Mouse (Mus musculus): ENCODE data around the gene A930018P22Rik. TPM values are rescaled to one million over a fixed set of nuclear protein-coding genes. Genes with fewer than 3 reads are reported as not detected.

The A930018P22Rik gene
- total RNA-seq, 1 experiment = not detected

DNA sequence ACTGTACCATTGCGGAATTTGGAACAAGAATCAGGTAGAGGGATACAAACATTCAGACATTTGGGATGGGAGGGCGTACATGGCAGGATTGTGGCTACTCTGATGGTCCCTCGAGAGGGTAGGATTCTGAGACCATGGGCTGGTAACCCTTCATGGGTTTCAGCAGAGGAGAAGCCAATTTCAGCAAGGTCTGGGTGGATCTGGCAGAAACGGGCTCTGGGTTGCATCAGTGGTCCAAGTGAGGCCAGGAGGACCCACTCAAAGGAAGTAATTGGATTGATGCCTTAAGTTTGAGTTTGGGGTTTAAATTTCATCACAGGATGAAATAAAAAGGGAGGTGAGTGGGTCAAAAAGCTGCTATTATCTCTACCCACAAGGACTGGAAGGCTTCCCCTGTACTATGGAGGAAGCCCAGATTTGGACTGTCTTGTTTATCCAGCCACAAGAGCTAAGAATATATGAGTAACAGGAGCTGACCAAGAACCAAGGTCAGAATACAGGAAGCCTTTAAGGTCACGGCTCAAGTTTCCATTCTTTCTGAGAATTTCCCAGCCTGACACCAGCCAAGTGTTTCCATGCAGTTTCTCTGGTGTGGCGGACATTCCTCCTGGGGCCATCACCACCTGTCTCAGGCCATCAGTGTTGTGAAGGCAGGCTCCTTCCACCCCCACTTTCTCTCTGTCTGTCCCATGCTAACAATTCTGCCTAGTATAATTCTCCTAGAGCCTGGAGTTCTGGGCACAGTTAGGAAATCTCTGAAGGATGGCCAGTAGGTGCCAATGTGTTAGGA lies 28.2 kb downstream of the A930018P22Rik start:
- no peaks in the 10 kb centered on the region for H3K4me1 ChIP-seq (ENCODE audit: control insufficient read depth in 2 of 2, insufficient read depth in 2 of 2, low read length in 2 of 2, poor library complexity in 1 of 2)
- no peak overlapping the region for H3K9ac ChIP-seq (ENCODE audit: insufficient read depth, low read depth, low read length, poor library complexity, severe bottlenecking)
- no peak overlapping the region for H3K27ac ChIP-seq (ENCODE audit: insufficient read depth, low read depth, low read length, poor library complexity, severe bottlenecking)
- TF ChIP-seq HCFC1 (IDR thresholded peaks at IDR 0.05; ENCODE audit: borderline replicate concordance, insufficient read depth, low read length) = no peak
- no peak for TF ChIP-seq ZC3H11A (IDR thresholded peaks at IDR 0.05; ENCODE audit: borderline replicate concordance, low read depth, low read length)
- H3K36me3 ChIP-seq (ENCODE audit: control insufficient read depth, insufficient read depth, low read length, poor library complexity, severe bottlenecking) = no peaks in the 10 kb centered on the region
- no peak for DNase-seq (ENCODE audit: low read depth, low spot score)
- no peak overlapping the region for H3K4me3 ChIP-seq (ENCODE audit: insufficient read depth in 1 of 2, low read depth in 1 of 2, low read length in 2 of 2, poor library complexity in 1 of 2, severe bottlenecking in 1 of 2)
- in situ Hi-C loops (cut with MboI; ENCODE audit: low sequenced_read_pairs in 2 of 2, unreplicated experiment in 2 of 2) = no loop called here
- H3K9me3 ChIP-seq (ENCODE audit: control insufficient read depth, insufficient read depth, low read depth, low read length) = no peaks in the 10 kb centered on the region

DNA sequence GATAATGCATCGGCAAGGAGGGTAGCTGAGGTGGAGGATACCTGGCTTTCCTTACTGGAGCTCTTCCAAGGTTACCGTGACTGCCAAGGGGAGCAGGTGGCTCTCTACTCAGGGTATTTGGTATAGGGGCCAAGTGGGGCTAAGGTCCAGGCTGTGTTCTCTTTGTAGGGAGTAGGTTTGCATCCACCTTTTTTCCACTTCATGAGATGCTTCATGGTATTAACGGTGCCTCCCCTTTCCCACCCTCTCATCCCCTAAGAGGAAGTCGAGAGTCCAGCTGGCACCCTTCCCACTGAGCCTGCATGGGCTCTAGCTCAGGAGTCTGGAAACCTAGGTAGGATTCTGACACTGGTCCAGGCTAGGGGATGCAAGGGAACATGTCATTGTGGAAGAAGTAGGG lies 30.8 kb downstream of the A930018P22Rik start:
- TF ChIP-seq MAFK (IDR thresholded peaks at IDR 0.05; ENCODE audit: insufficient read depth, low read depth, low read length) (no peak), CHD2 (IDR thresholded peaks at IDR 0.05; ENCODE audit: low read depth, low read length) (no peak), HCFC1 (IDR thresholded peaks at IDR 0.05; ENCODE audit: borderline replicate concordance, insufficient read depth, low read length) (no peak), ZC3H11A (IDR thresholded peaks at IDR 0.05; ENCODE audit: borderline replicate concordance, low read depth, low read length) (no peak), ZNF384 (IDR thresholded peaks at IDR 0.05; ENCODE audit: low read depth, low read length) (no peak)
- Histone ChIP-seq H3K36me3 (ENCODE audit: control insufficient read depth, insufficient read depth, low read length, poor library complexity, severe bottlenecking) (no peaks in the 10 kb centered on the region), H3K4me1 (ENCODE audit: control insufficient read depth in 2 of 2, insufficient read depth in 2 of 2, low read length in 2 of 2, poor library complexity in 1 of 2) (no peaks in the 10 kb centered on the region), H3K4me3 (ENCODE audit: insufficient read depth in 1 of 2, low read depth in 1 of 2, low read length in 2 of 2, poor library complexity in 1 of 2, severe bottlenecking in 1 of 2) (no peak overlapping the region), H3K9me3 (ENCODE audit: control insufficient read depth, insufficient read depth, low read depth, low read length) (no peaks in the 10 kb centered on the region), H3K9ac (ENCODE audit: insufficient read depth, low read depth, low read length, poor library complexity, severe bottlenecking) (no peak overlapping the region), H3K27ac (ENCODE audit: insufficient read depth, low read depth, low read length, poor library complexity, severe bottlenecking) (no peak overlapping the region)
- in situ Hi-C loops (cut with MboI; ENCODE audit: low sequenced_read_pairs in 2 of 2, unreplicated experiment in 2 of 2) = no loop called here
- DNase-seq (ENCODE audit: low read depth, low spot score) = no peak

DNA sequence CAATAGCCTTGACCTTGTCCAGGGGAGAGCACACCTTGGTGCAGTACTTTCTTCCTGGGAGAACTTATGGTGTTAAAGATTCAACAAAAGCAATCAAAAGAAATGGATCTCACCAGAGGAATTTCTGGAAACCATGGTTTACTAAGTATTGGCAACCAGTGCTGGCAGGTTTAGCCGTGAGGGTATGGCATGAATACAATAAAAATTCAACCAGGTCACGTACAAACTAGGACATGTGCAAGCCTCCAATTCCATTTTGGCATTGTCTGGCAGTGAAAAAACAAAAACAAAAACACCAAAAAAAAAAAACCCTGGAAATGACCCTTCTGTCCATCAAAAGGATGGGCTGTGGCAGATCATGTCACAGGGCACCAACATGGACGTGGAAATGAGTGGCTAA lies 31.3 kb downstream of the A930018P22Rik start:
- Histone ChIP-seq H3K27ac (ENCODE audit: insufficient read depth, low read depth, low read length, poor library complexity, severe bottlenecking) (no peak overlapping the region), H3K4me1 (ENCODE audit: control insufficient read depth in 2 of 2, insufficient read depth in 2 of 2, low read length in 2 of 2, poor library complexity in 1 of 2) (no peaks in the 10 kb centered on the region), H3K9me3 (ENCODE audit: control insufficient read depth, insufficient read depth, low read depth, low read length) (no peaks in the 10 kb centered on the region), H3K9ac (ENCODE audit: insufficient read depth, low read depth, low read length, poor library complexity, severe bottlenecking) (no peak overlapping the region), H3K4me3 (ENCODE audit: insufficient read depth in 1 of 2, low read depth in 1 of 2, low read length in 2 of 2, poor library complexity in 1 of 2, severe bottlenecking in 1 of 2) (no peak overlapping the region), H3K36me3 (ENCODE audit: control insufficient read depth, insufficient read depth, low read length, poor library complexity, severe bottlenecking) (no peaks in the 10 kb centered on the region)
- DNase-seq (ENCODE audit: low read depth, low spot score) = no peak
- in situ Hi-C loops (cut with MboI; ENCODE audit: low sequenced_read_pairs in 2 of 2, unreplicated experiment in 2 of 2) = no loop called here
- no peak for TF ChIP-seq HCFC1 (IDR thresholded peaks at IDR 0.05; ENCODE audit: borderline replicate concordance, insufficient read depth, low read length)

DNA sequence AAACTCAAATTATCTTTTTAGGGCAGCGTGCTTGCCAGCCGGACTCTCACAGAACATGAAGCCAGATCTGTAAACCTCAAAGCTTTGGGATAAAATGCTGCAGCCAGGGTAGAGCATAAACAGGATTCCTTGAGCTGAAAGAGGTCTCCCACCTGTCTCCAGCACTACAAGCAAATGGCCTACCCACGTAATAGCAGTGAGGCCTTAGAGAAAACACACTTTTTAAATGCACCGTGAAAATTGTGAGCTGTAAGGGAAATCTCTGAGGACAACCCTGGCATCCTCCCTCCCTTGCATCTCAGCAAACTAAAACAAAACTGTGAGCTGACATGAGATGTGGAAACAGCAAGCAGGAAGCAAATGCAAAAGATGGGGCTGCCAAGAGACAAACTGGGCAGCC lies 35.3 kb downstream of the A930018P22Rik start:
- Histone ChIP-seq H3K27ac (ENCODE audit: insufficient read depth, low read depth, low read length, poor library complexity, severe bottlenecking) (no peak overlapping the region), H3K4me3 (ENCODE audit: insufficient read depth in 1 of 2, low read depth in 1 of 2, low read length in 2 of 2, poor library complexity in 1 of 2, severe bottlenecking in 1 of 2) (no peak overlapping the region), H3K4me1 (ENCODE audit: control insufficient read depth in 2 of 2, insufficient read depth in 2 of 2, low read length in 2 of 2, poor library complexity in 1 of 2) (no peaks in the 10 kb centered on the region), H3K9ac (ENCODE audit: insufficient read depth, low read depth, low read length, poor library complexity, severe bottlenecking) (no peak overlapping the region), H3K36me3 (ENCODE audit: control insufficient read depth, insufficient read depth, low read length, poor library complexity, severe bottlenecking) (no peaks in the 10 kb centered on the region), H3K9me3 (ENCODE audit: control insufficient read depth, insufficient read depth, low read depth, low read length) (no peaks in the 10 kb centered on the region)
- no peak for DNase-seq (ENCODE audit: low read depth, low spot score)
- TF ChIP-seq MAFK (IDR thresholded peaks at IDR 0.05; ENCODE audit: insufficient read depth, low read depth, low read length) = no peak
- no peak for TF ChIP-seq HCFC1 (IDR thresholded peaks at IDR 0.05; ENCODE audit: borderline replicate concordance, insufficient read depth, low read length)
- no peak for TF ChIP-seq CHD2 (IDR thresholded peaks at IDR 0.05; ENCODE audit: low read depth, low read length)
- TF ChIP-seq ZC3H11A (IDR thresholded peaks at IDR 0.05; ENCODE audit: borderline replicate concordance, low read depth, low read length) = no peak
- no peak for TF ChIP-seq ZNF384 (IDR thresholded peaks at IDR 0.05; ENCODE audit: low read depth, low read length)
- in situ Hi-C loops (cut with MboI; ENCODE audit: low sequenced_read_pairs in 2 of 2, unreplicated experiment in 2 of 2) = no loop called here

DNA sequence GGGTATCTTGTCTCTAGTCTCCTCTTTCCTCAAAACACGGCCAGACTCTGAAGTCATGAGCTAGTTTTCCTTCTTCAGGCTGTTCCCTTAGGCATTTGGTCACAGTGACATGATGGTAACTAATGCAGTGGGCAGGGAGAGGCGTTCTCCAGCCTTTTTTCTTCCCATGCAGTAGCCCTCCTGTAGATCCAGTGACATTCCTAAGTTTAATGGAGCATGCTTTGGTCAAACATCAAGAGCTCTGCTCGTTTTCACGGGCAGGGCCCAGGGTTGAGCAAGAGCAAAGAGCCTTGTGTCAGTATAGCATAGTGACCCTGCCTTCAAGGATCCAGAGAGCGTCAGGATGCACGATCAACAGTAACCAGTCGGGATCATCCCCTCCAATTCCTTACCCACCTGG lies 40.8 kb downstream of the A930018P22Rik start:
- no peak overlapping the region for H3K27ac ChIP-seq (ENCODE audit: insufficient read depth, low read depth, low read length, poor library complexity, severe bottlenecking)
- in situ Hi-C loops (cut with MboI; ENCODE audit: low sequenced_read_pairs in 2 of 2, unreplicated experiment in 2 of 2) = no loop called here
- no peaks in the 10 kb centered on the region for H3K9me3 ChIP-seq (ENCODE audit: control insufficient read depth, insufficient read depth, low read depth, low read length)
- H3K36me3 ChIP-seq (ENCODE audit: control insufficient read depth, insufficient read depth, low read length, poor library complexity, severe bottlenecking) = no peaks in the 10 kb centered on the region
- TF ChIP-seq HCFC1 (IDR thresholded peaks at IDR 0.05; ENCODE audit: borderline replicate concordance, insufficient read depth, low read length) (no peak), CHD2 (IDR thresholded peaks at IDR 0.05; ENCODE audit: low read depth, low read length) (no peak), ZC3H11A (IDR thresholded peaks at IDR 0.05; ENCODE audit: borderline replicate concordance, low read depth, low read length) (no peak), MAFK (IDR thresholded peaks at IDR 0.05; ENCODE audit: insufficient read depth, low read depth, low read length) (no peak), ZNF384 (IDR thresholded peaks at IDR 0.05; ENCODE audit: low read depth, low read length) (no peak)
- H3K4me3 ChIP-seq (ENCODE audit: insufficient read depth in 1 of 2, low read depth in 1 of 2, low read length in 2 of 2, poor library complexity in 1 of 2, severe bottlenecking in 1 of 2) = no peak overlapping the region
- no peak for DNase-seq (ENCODE audit: low read depth, low spot score)
- no peak overlapping the region for H3K9ac ChIP-seq (ENCODE audit: insufficient read depth, low read depth, low read length, poor library complexity, severe bottlenecking)
- no peaks in the 10 kb centered on the region for H3K4me1 ChIP-seq (ENCODE audit: control insufficient read depth in 2 of 2, insufficient read depth in 2 of 2, low read length in 2 of 2, poor library complexity in 1 of 2)
